Mouse (Mus musculus) hindbrain, embryonic 13.5 days (tissue): Measurements from ENCODE around the gene Crocc. TPM values are rescaled to one million over a fixed set of nuclear protein-coding genes. Genes with fewer than 3 reads are reported as not detected.

Experiments
- ATAC-seq: fragments of 200-750 bp; cut with Nextera tagmentation; 2 replicates; pipeline ENCODE4 v1.8.0; 2017; ENCODE audit warnings: moderate TSS enrichment; ENCODE audit not compliant: low FRiP score
- H3K27ac ChIP-seq: fragments of 300-500 bp; sonication (generic); 2 replicates; pipeline ENCODE4 v1.5.1; 2015; ENCODE audit warnings: inconsistent platforms, mild to moderate bottlenecking, moderate library complexity
- H3K27me3 ChIP-seq: fragments of 300-500 bp; sonication (generic); 2 replicates; pipeline ENCODE4 v1.6.1; 2015; ENCODE audit warnings: mild to moderate bottlenecking, inconsistent platforms
- H3K36me3 ChIP-seq: fragments of 300-500 bp; sonication (generic); 2 replicates; pipeline ENCODE4 v1.6.1; 2015; ENCODE audit warnings: mild to moderate bottlenecking, inconsistent platforms
- H3K4me1 ChIP-seq: fragments of 300-500 bp; sonication (generic); replicated peaks from 2 replicates; pipeline ENCODE4 v1.6.1; 2015; ENCODE audit warnings: inconsistent platforms
- H3K4me2 ChIP-seq: fragments of 300-500 bp; sonication (generic); 2 replicates; pipeline ENCODE4 v1.6.1; 2015; ENCODE audit warnings: inconsistent platforms, mild to moderate bottlenecking, moderate library complexity
- H3K4me3 ChIP-seq: fragments of 300-500 bp; sonication (generic); 2 replicates; pipeline ENCODE4 v1.5.1; 2015; ENCODE audit warnings: mild to moderate bottlenecking, inconsistent platforms
- H3K9ac ChIP-seq: fragments of 300-500 bp; sonication (generic); 2 replicates; pipeline ENCODE4 v1.6.1; 2015; ENCODE audit warnings: mild to moderate bottlenecking, inconsistent platforms
- H3K9me3 ChIP-seq: fragments of 300-500 bp; sonication (generic); 2 replicates; pipeline ENCODE4 v1.6.1; 2016; ENCODE audit warnings: inconsistent platforms
- WGBS: fragments of 180-500 bp; shearing (Covaris S2); methylation state at CpG from one replicate; pipeline ENCODE4 v1.1.7; 2015; 5-methylcytosine and 5-hydroxymethylcytosine counted together
- polyA plus RNA-seq: library from polyadenylated mRNA; unstranded; fragments of >200 nt; fragmentation: Nextera tagmentation; extraction: Ambion mirVana; gene quantifications from 2 replicates; pipeline ENCODE4 v1.2.1, GENCODE M21; 2015

Gene Crocc
- 6.0 and 6.2 TPM in 2 replicates for polyA plus RNA-seq

GRCm38 (mm10) chr4:141060426-141061301 lies at the start of gene Crocc:
TSS of gene Crocc (minus strand) at chr4:141060550.
- Histone ChIP-seq H3K36me3 (peaks cover 18% of the 10 kb centered on the region), H3K4me3 (peak within 1 kb of the TSS; percentile 60), H3K4me2 (peak within 1 kb of the TSS; percentile 74), H3K4me1 (peaks cover 23% of the 10 kb centered on the region), H3K9me3 (no peaks in the 10 kb centered on the region), H3K27me3 (no peaks in the 10 kb centered on the region), H3K27ac (peak within 1 kb of the TSS; percentile 96), H3K9ac (peak within 1 kb of the TSS; percentile 85)
- under 1% methylated on average over 77 of the region's 77 CpGs for WGBS
- ATAC-seq: peak; percentile 94

- Histone ChIP-seq H3K4me3 (no peak overlapping the region), H3K27me3 (no peaks in the 10 kb centered on the region), H3K27ac (0 out of 2 replicates have a peak overlapping the region, but pooled peaks have one; percentile 4), H3K36me3 (peaks cover 34% of the 10 kb centered on the region), H3K9me3 (no peaks in the 10 kb centered on the region), H3K9ac (no peak overlapping the region), H3K4me2 (no peak overlapping the region), H3K4me1 (no peaks in the 10 kb centered on the region)
- 43% methylated on average over 10 of the region's 10 CpGs for WGBS
- ATAC-seq: no peak
Observed at GRCm38 (mm10) chr4:141108196-141108732, 47.9 kb upstream of the Crocc start.

DNA sequence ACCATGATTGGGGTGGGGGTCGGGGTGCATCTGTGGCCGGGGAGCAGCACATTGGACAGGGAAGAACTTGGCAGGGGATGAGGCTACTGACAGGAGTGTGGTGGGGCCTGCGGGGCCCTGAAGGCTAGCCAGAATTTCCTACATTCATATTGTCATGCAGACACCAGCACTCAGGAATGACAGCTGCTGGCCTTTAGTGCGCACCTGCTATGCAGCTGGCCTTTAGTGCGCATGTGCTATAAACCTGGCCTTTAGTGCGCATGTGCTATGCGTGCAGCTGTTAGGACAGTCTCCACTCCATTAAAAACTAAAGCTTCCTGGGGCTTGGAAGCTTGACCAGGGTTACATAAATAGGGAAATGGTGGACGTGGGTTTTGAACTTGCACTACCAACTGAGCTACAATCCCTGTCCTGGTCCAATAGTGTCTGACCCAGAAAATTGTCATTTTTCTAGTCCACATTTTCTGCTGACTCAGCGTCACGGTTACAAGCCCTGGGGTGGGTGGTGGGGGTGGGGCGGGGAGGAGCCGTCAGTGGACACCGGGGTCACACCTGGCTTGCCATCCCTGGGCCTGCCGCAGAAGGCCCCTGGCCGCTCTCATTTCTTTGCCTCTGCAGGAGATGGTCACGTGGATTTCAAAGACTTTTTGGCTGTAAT lies 46.3 kb upstream of the Crocc start:
- 81% methylated on average over 16 of the region's 16 CpGs for WGBS
- H3K4me3 ChIP-seq: no peak overlapping the region

DNA sequence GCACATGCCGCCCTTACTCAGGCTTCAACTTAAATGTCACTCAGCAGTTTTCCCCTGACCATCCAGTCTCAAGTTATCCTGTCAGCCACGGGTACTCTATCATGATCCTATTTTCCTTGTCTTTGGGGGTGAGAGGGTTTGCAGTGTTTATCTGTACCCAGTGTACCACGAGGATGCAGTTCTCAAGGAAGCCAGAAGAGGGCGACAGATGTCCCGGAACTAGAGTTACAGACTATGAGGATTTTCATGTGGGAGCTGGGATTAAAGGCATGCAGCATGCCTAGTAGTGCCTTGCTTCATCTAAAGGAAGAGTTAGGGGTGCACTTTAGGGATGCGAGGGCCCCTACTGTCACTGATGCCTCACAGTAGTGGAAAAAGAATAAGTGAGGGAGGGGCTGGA lies 41.5 kb upstream of the Crocc start:
- ATAC-seq: no peak

More for the DNA sequence above, 46.3 kb upstream of the Crocc start:
- Histone ChIP-seq H3K36me3 (peaks cover 18% of the 10 kb centered on the region), H3K27ac (no peak overlapping the region), H3K9ac (no peak overlapping the region), H3K4me2 (no peak overlapping the region), H3K27me3 (no peaks in the 10 kb centered on the region), H3K4me1 (no peaks in the 10 kb centered on the region), H3K9me3 (no peaks in the 10 kb centered on the region)
- no peak for ATAC-seq

DNA sequence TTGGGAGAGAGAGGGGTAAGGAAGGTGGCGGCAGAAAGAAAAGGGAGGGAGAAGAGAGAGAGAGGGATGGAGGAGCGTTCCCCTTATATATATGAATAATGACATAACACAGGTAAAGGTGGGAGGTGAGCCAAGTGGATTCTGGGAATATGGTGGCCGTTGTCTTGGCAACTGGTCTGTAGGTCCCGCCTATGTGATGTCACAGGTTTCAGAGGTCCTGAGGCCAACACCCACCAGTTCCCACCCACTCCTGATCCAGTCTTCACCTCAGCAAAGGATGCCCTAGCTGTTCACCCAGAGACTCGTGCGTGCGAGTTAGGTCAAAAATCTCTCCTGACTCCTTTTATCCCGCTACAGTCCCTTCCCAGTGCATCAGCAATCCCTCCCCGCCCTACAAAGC lies 40.9 kb upstream of the Crocc start:
- Histone ChIP-seq H3K9ac (no peak overlapping the region), H3K4me1 (peaks cover 3% of the 10 kb centered on the region; the same call in 1 of the 2 replicates), H3K36me3 (no peaks in the 10 kb centered on the region), H3K27ac (no peak overlapping the region), H3K4me3 (no peak overlapping the region), H3K4me2 (no peak overlapping the region), H3K9me3 (no peaks in the 10 kb centered on the region), H3K27me3 (no peaks in the 10 kb centered on the region)
- ATAC-seq: no peak
- 96% methylated on average over 9 of the region's 9 CpGs for WGBS

More for the DNA sequence above, 41.5 kb upstream of the Crocc start:
- no peaks in the 10 kb centered on the region for H3K9me3 ChIP-seq
- peaks cover under 1% of the 10 kb centered on the region; the same call in 1 of the 2 replicates for H3K4me1 ChIP-seq
- H3K4me3 ChIP-seq: no peak overlapping the region
- H3K27me3 ChIP-seq: no peaks in the 10 kb centered on the region
- H3K27ac ChIP-seq: no peak overlapping the region
- no peak overlapping the region for H3K9ac ChIP-seq
- 66% methylated on average over 6 of the region's 6 CpGs for WGBS
- no peak overlapping the region for H3K4me2 ChIP-seq
- H3K36me3 ChIP-seq: no peaks in the 10 kb centered on the region

- H3K27ac ChIP-seq: no peak overlapping the region
- H3K9me3 ChIP-seq: no peaks in the 10 kb centered on the region
- WGBS: 82% methylated on average over 5 of the region's 5 CpGs
- no peak for ATAC-seq
- H3K36me3 ChIP-seq: no peaks in the 10 kb centered on the region
- H3K4me2 ChIP-seq: no peak overlapping the region
- H3K27me3 ChIP-seq: no peaks in the 10 kb centered on the region
- no peak overlapping the region for H3K4me3 ChIP-seq
- H3K9ac ChIP-seq: no peak overlapping the region
- H3K4me1 ChIP-seq: peaks cover 3% of the 10 kb centered on the region; the same call in 1 of the 2 replicates
Observed at GRCm38 (mm10) chr4:141099956-141100355, 39.6 kb upstream of the Crocc start.

GRCm38 (mm10) chr4:141098935-141099334 lies 38.6 kb upstream of the Crocc start:
- Histone ChIP-seq H3K9me3 (no peaks in the 10 kb centered on the region), H3K4me3 (no peak overlapping the region), H3K36me3 (no peaks in the 10 kb centered on the region), H3K4me2 (no peak overlapping the region), H3K9ac (no peak overlapping the region), H3K27ac (no peak overlapping the region), H3K4me1 (peaks cover 3% of the 10 kb centered on the region; the same call in 1 of the 2 replicates), H3K27me3 (no peaks in the 10 kb centered on the region)
- no peak for ATAC-seq
- WGBS: 81% methylated on average over 4 of the region's 4 CpGs

- no peak overlapping the region for H3K4me2 ChIP-seq
- H3K36me3 ChIP-seq: no peaks in the 10 kb centered on the region
- H3K27ac ChIP-seq: no peak overlapping the region
- no peak overlapping the region for H3K9ac ChIP-seq
- no peak for ATAC-seq
- peaks cover 3% of the 10 kb centered on the region; the same call in 1 of the 2 replicates for H3K4me1 ChIP-seq
- H3K9me3 ChIP-seq: no peaks in the 10 kb centered on the region
- WGBS: 18% methylated on average over 9 of the region's 9 CpGs
- no peak overlapping the region for H3K4me3 ChIP-seq
- no peaks in the 10 kb centered on the region for H3K27me3 ChIP-seq
Observed at GRCm38 (mm10) chr4:141096710-141097109, 36.4 kb upstream of the Crocc start.

DNA sequence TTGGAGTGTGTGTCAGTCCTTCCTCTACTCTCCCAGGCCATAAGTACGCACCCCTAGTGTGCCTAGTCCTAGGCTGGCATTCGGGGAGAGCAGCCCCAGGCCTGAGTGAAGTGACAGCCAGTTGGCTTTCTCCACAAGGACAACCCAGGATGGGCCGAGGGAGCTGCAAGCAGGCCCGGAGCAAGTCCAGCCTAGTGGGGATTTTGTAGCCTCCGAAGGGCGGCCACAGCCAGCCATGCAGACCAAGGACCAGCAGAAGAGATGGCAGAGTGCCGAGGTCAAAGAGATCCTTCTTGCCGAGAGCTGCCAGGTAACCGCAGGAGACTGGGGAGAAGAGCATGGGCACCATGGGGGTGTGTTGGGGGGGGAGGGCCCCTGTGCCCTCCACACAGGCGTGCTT lies 34.7 kb upstream of the Crocc start:
- Histone ChIP-seq H3K9me3 (no peaks in the 10 kb centered on the region), H3K9ac (no peak overlapping the region), H3K4me3 (no peak overlapping the region), H3K36me3 (no peaks in the 10 kb centered on the region), H3K4me1 (peaks cover 3% of the 10 kb centered on the region; the same call in 1 of the 2 replicates), H3K27ac (no peak overlapping the region), H3K4me2 (no peak overlapping the region), H3K27me3 (no peaks in the 10 kb centered on the region)
- 80% methylated on average over 10 of the region's 10 CpGs for WGBS
- ATAC-seq: no peak

DNA sequence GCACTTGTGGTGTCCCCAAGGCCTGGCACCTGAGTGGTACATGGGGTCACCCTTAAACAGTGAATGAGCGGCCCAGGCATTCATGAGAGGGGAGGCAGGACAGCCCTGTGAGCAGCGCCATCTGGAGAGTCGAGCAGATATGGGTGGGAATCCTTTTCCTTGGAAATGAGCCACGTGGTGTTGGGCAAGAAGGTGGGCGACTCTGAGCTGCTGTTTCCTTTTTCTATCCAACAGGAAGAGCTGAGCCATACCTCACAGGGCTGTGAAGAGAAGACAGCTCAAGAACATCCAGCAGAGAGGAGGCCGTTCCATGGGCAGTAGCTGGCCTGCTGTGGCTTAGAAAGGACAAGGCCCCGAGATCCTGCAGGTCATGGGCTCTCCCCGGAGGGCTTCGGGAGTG lies 28.4 kb upstream of the Crocc start:
- no peak overlapping the region for H3K4me3 ChIP-seq
- H3K9ac ChIP-seq: no peak overlapping the region
- 77% methylated on average over 9 of the region's 9 CpGs for WGBS

GRCm38 (mm10) chr4:141088033-141088432 lies 27.7 kb upstream of the Crocc start, which contains the start of gene Spata21:
TSS of gene Spata21 (plus strand) at chr4:141088333.
- no peak within 1 kb of the TSS for H3K4me2 ChIP-seq
- no peaks in the 10 kb centered on the region for H3K36me3 ChIP-seq
- no peaks in the 10 kb centered on the region for H3K9me3 ChIP-seq
- 77% methylated on average over 6 of the region's 6 CpGs for whole genome bisulfite sequencing
- no peak within 1 kb of the TSS for H3K27ac ChIP-seq
- no peaks in the 10 kb centered on the region for H3K4me1 ChIP-seq
- no peak within 1 kb of the TSS for H3K9ac ChIP-seq
- H3K4me3 ChIP-seq: no peak within 1 kb of the TSS
- no peak for ATAC-seq
- H3K27me3 ChIP-seq: no peaks in the 10 kb centered on the region

More for the DNA sequence above, 28.4 kb upstream of the Crocc start:
- Histone ChIP-seq H3K4me2 (no peak overlapping the region), H3K36me3 (no peaks in the 10 kb centered on the region), H3K9me3 (no peaks in the 10 kb centered on the region), H3K4me1 (no peaks in the 10 kb centered on the region), H3K27me3 (no peaks in the 10 kb centered on the region), H3K27ac (no peak overlapping the region)
- no peak for ATAC-seq

GRCm38 (mm10) chr4:141086862-141087261 lies 26.5 kb upstream of the Crocc start:
- no peak overlapping the region for H3K4me2 ChIP-seq
- no peaks in the 10 kb centered on the region for H3K27me3 ChIP-seq
- 80% methylated on average over 10 of the region's 10 CpGs for WGBS
- no peak for ATAC-seq
- H3K27ac ChIP-seq: no peak overlapping the region
- H3K36me3 ChIP-seq: no peaks in the 10 kb centered on the region
- no peak overlapping the region for H3K4me3 ChIP-seq
- H3K9ac ChIP-seq: no peak overlapping the region
- no peaks in the 10 kb centered on the region for H3K9me3 ChIP-seq
- no peaks in the 10 kb centered on the region for H3K4me1 ChIP-seq
